Comparison of ENCODE assay signal across 15 mouse cellular contexts in the genomic region with DNA sequence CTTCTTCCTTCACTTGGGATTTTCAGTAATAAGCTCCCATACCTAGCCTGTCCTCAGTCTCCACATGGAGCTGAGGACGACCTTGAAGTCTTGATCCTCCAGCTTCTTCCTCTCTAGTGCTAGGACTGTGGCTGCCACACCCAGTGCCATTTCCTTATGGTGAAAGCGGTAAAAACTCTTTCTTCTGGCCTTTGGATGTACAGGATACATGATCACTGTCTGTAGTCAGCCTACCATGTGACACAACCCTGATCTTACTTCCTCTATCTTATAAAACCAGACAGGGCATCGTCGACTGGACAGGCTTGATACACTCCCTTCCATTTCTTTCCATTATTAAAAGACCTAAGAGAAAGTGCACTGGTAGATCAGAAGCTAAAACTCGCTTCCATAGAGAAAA.
"Had no signal": no experiment of that assay in that cellular context is flagged by ENCODE, and none has a peak within 500 bp of the region (broad histone marks: within the 10 kb centered on the region; RNA-seq: fewer than 3 reads in every experiment).

No protein-coding gene starts in this region.

- H3K4me2 ChIP-seq: neural tube, embryonic 15.5 days had no signal

- H3K9ac ChIP-seq: liver, embryonic 14.5 days; neural tube, embryonic 15.5 days had no signal

- DNase-seq: kidney, adult 18-20 months; kidney, postnatal 10 days; kidney, postnatal 4 days; lung, adult 2 months; lung, postnatal 4 days; midbrain, embryonic 14.5 days; right cerebral cortex, adult 18-20 months; right cerebral cortex, postnatal 25 days; thymus, postnatal 36 days had no signal

- H3K36me3 ChIP-seq: limb, embryonic 10.5 days; neural tube, embryonic 15.5 days had no signal

- H3K9me3 ChIP-seq: limb, embryonic 10.5 days; midbrain, embryonic 10.5 days; neural tube, embryonic 15.5 days had no signal

- ATAC-seq: lung, postnatal 0 days had no signal

- H3K27ac ChIP-seq: limb, embryonic 10.5 days; liver, embryonic 14.5 days; midbrain, embryonic 10.5 days; neural tube, embryonic 15.5 days had no signal

- H3K27me3 ChIP-seq: neural tube, embryonic 15.5 days had no signal

- H3K4me3 ChIP-seq: limb, embryonic 10.5 days; midbrain, embryonic 10.5 days; myocyte; neural tube, embryonic 15.5 days had no signal
